Mouse (Mus musculus) embryonic facial prominence, embryonic 11.5 days (tissue): ENCODE measurements around the gene Olfr523. TPM values are rescaled to one million over a fixed set of nuclear protein-coding genes. Genes with fewer than 3 reads are reported as not detected.

Source experiments
- ATAC-seq: fragments of 200-750 bp; cut with Nextera tagmentation; replicated peaks from 2 replicates; pipeline ENCODE4 v1.8.0; 2017; ENCODE audit warnings: low read depth; ENCODE audit not compliant: insufficient number of reproducible peaks, low FRiP score, low TSS enrichment
- DNase-seq: peaks from one replicate; pipeline ENCODE4 v3.0.0-alpha.2; 2015; ENCODE audit warnings: low spot score
- H3K27ac ChIP-seq: fragments of 300-500 bp; sonication (generic); replicated peaks from 2 replicates; pipeline ENCODE4 v1.5.1; 2014; ENCODE audit warnings: mild to moderate bottlenecking, low read depth, low read length, control low read depth
- H3K27me3 ChIP-seq: fragments of 300-500 bp; sonication (generic); 2 replicates; pipeline ENCODE4 v1.6.1; 2014; ENCODE audit warnings: mild to moderate bottlenecking, low read length, moderate library complexity, mixed read lengths; ENCODE audit not compliant: control insufficient read depth, insufficient read depth
- H3K36me3 ChIP-seq: fragments of 300-500 bp; sonication (generic); replicated peaks from 2 replicates; pipeline ENCODE4 v1.6.1; 2014; ENCODE audit warnings: low read depth, mild to moderate bottlenecking, low read length, moderate library complexity, mixed read lengths; ENCODE audit not compliant: control insufficient read depth, insufficient read depth
- H3K4me1 ChIP-seq: fragments of 300-500 bp; sonication (generic); 2 replicates; pipeline ENCODE4 v1.6.1; 2014; ENCODE audit warnings: low read length, mixed read lengths; ENCODE audit not compliant: control insufficient read depth, insufficient read depth
- H3K4me2 ChIP-seq: fragments of 300-500 bp; sonication (generic); 2 replicates; pipeline ENCODE4 v1.6.1; 2014; ENCODE audit warnings: low read depth, mild to moderate bottlenecking, control low read depth, low read length, moderate library complexity
- H3K4me3 ChIP-seq: fragments of 300-500 bp; sonication (generic); 2 replicates; pipeline ENCODE4 v1.5.1; 2014; ENCODE audit warnings: low read depth, low read length, control low read depth
- H3K9ac ChIP-seq: fragments of 300-500 bp; sonication (generic); replicated peaks from 2 replicates; pipeline ENCODE4 v1.6.1; 2014; ENCODE audit warnings: mild to moderate bottlenecking, control low read depth, low read length
- H3K9me3 ChIP-seq: fragments of 300-500 bp; sonication (generic); replicated peaks from 2 replicates; pipeline ENCODE4 v1.6.1; 2016; ENCODE audit warnings: mild to moderate bottlenecking, low read length, inconsistent platforms, mixed read lengths; ENCODE audit not compliant: control insufficient read depth
- WGBS: fragments of 180-500 bp; shearing (Covaris S2); extraction: QIAGEN DNeasy Blood & Tissue Kit; methylation state at CpG from one replicate; pipeline ENCODE4 v1.1.7; 2014; 5-methylcytosine and 5-hydroxymethylcytosine counted together
- polyA plus RNA-seq: library from polyadenylated mRNA; unstranded; fragments of >200 nt; fragmentation: Nextera tagmentation; extraction: Ambion mirVana; gene quantifications from 2 replicates; pipeline ENCODE4 v1.2.1, GENCODE M21; 2014

The Olfr523 gene
- polyA plus RNA-seq, 1 experiment from 2014 or later, result not detected

GRCm38 (mm10) chr7:140217967-140218366, 45.0 kb downstream of the Olfr523 start, which contains the start of gene Cd163l1:
Gene Cd163l1 (plus strand): TSS chr7:140218267.
- H3K9ac ChIP-seq, result no peak within 1 kb of the TSS
- H3K9me3 ChIP-seq, result no peaks in the 10 kb centered on the region
- H3K4me3 ChIP-seq, result no peak within 1 kb of the TSS
- 77% methylated on average over 2 of the region's 2 CpGs for WGBS
- ATAC-seq, result no peak
- H3K36me3 ChIP-seq, result no peaks in the 10 kb centered on the region
- no peak within 1 kb of the TSS for H3K27ac ChIP-seq
- no peaks in the 10 kb centered on the region for H3K27me3 ChIP-seq
- H3K4me2 ChIP-seq, result no peak within 1 kb of the TSS
- no peak for DNase-seq
- no peaks in the 10 kb centered on the region for H3K4me1 ChIP-seq

- WGBS, result 25% methylated on average over 1 of the region's 1 CpGs
- no peak for ATAC-seq
Observed at GRCm38 (mm10) chr7:140219268-140219667, 46.3 kb downstream of the Olfr523 start.

GRCm38 (mm10) chr7:140220375-140220774, 47.4 kb downstream of the Olfr523 start:
- Histone ChIP-seq H3K36me3 (no peaks in the 10 kb centered on the region), H3K9ac (no peak overlapping the region), H3K27me3 (no peaks in the 10 kb centered on the region), H3K27ac (no peak overlapping the region), H3K4me3 (no peak overlapping the region), H3K4me2 (no peak overlapping the region), H3K9me3 (no peaks in the 10 kb centered on the region), H3K4me1 (no peaks in the 10 kb centered on the region)
- DNase-seq (no peak), ATAC-seq (no peak)
- 85% methylated on average over 4 of the region's 4 CpGs for WGBS

More at GRCm38 (mm10) chr7:140219268-140219667, 46.3 kb downstream of the Olfr523 start:
- Histone ChIP-seq H3K9ac (no peak overlapping the region), H3K4me1 (no peaks in the 10 kb centered on the region), H3K27me3 (no peaks in the 10 kb centered on the region), H3K9me3 (no peaks in the 10 kb centered on the region), H3K36me3 (no peaks in the 10 kb centered on the region), H3K27ac (no peak overlapping the region), H3K4me3 (no peak overlapping the region), H3K4me2 (no peak overlapping the region)
- no peak for DNase-seq

GRCm38 (mm10) chr7:140224209-140224608, 51.2 kb downstream of the Olfr523 start:
- Histone ChIP-seq H3K36me3 (no peaks in the 10 kb centered on the region), H3K9ac (no peak overlapping the region), H3K27me3 (no peaks in the 10 kb centered on the region), H3K9me3 (no peaks in the 10 kb centered on the region), H3K4me1 (no peaks in the 10 kb centered on the region), H3K27ac (no peak overlapping the region), H3K4me3 (no peak overlapping the region), H3K4me2 (no peak overlapping the region)
- ATAC-seq (no peak), DNase-seq (no peak)
- 81% methylated on average over 13 of the region's 13 CpGs for WGBS

Other genes starting within 250 kb of the Olfr523 start
- 0.29 TPM in 1 of 2 replicates, not detected in the other for gene Utf1, start 229.4 kb upstream of the Olfr523 start, polyA plus RNA-seq
- gene 6430531B16Rik, start 194.5 kb upstream of the Olfr523 start, polyA plus RNA-seq, result 0.21 and 0.36 TPM in 2 replicates
- 1.2 and 1.7 TPM in 2 replicates for gene Adam8, start 180.7 kb upstream of the Olfr523 start, polyA plus RNA-seq
- gene Zfp511, start 136.8 kb upstream of the Olfr523 start, polyA plus RNA-seq, result 37.1 and 37.5 TPM in 2 replicates
- gene Tubgcp2, start 136.5 kb upstream of the Olfr523 start, polyA plus RNA-seq, result 74.8 and 75.7 TPM in 2 replicates
- 2.5 and 3.9 TPM in 2 replicates for gene Msx3, start 124.1 kb upstream of the Olfr523 start, polyA plus RNA-seq
- gene Caly, start 90.7 kb upstream of the Olfr523 start, polyA plus RNA-seq, result 1.6 and 2.7 TPM in 2 replicates
- not detected in 2 replicates for gene Prap1, start 79.8 kb upstream of the Olfr523 start, polyA plus RNA-seq
- gene Fuom, start 70.8 kb upstream of the Olfr523 start, polyA plus RNA-seq, result 24.2 and 24.4 TPM in 2 replicates
- 19.0 and 21.7 TPM in 2 replicates for gene Paox, start 57.4 kb upstream of the Olfr523 start, polyA plus RNA-seq
- gene Echs1, start 56.7 kb upstream of the Olfr523 start, polyA plus RNA-seq, result 211 and 221 TPM in 2 replicates
- gene Mtg1, start 35.7 kb upstream of the Olfr523 start, polyA plus RNA-seq, result 22.5 and 23.1 TPM in 2 replicates
- 0.34 and 0.84 TPM in 2 replicates for gene Sprn, start 18.3 kb upstream of the Olfr523 start, polyA plus RNA-seq
- gene Olfr522, start 8.5 kb upstream of the Olfr523 start, polyA plus RNA-seq, result not detected in 2 replicates
- gene Olfr524, start 32.7 kb downstream of the Olfr523 start, polyA plus RNA-seq, result not detected in 2 replicates
- not detected in 2 replicates for gene Cd163l1, start 45.0 kb downstream of the Olfr523 start, polyA plus RNA-seq
- gene 5830411N06Rik, start 74.1 kb downstream of the Olfr523 start, polyA plus RNA-seq, result not detected in 2 replicates
- gene Olfr525, start 147.6 kb downstream of the Olfr523 start, polyA plus RNA-seq, result not detected in 2 replicates
- not detected in 2 replicates for gene Olfr527, start 160.8 kb downstream of the Olfr523 start, polyA plus RNA-seq
- not detected in 2 replicates for gene Olfr60, start 188.5 kb downstream of the Olfr523 start, polyA plus RNA-seq
- gene Olfr530, start 203.1 kb downstream of the Olfr523 start, polyA plus RNA-seq, result 0.11 TPM in 1 of 2 replicates, not detected in the other
- not detected in 2 replicates for gene Olfr531, start 229.7 kb downstream of the Olfr523 start, polyA plus RNA-seq
- gene Olfr532, start 248.4 kb downstream of the Olfr523 start, polyA plus RNA-seq, result not detected in 2 replicates